ENCODE assay signal across 8 mouse cellular contexts in the genomic region with DNA sequence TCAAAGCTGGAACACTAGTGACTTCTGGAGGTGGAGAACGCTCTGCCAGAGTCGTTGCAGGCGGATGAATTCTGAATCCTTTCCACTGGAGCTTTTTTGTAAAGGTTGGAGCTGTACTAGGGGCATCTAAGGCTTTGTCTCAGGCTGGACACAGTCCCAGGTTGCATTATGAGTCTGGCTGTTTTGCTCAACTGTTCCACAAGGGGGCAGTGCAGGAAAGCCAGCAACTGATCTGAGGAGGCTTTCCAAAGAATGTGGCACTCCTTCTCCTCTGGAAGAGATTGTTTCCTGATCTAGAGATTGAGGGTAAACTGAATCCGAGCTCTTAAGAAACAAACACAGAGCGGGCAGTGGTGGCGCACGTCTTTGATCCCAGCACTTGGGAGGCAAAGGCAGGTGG.
DNase-seq lines count a peak whose midpoint lies in the region; ATAC-seq and TF ChIP-seq lines count a peak whose summit lies in the region.

No protein-coding gene starts in this region.

- TF ChIP-seq POLR2A in small intestine, adult 2 months (IDR thresholded peaks at IDR 0.05; ENCODE audit: low read depth, low read length) = no peak

- no peaks in the 10 kb centered on the region for H3K27me3 ChIP-seq in intestine, embryonic 16.5 days (replicated peaks; ENCODE audit: control insufficient read depth, insufficient read depth, low read length)
- no peaks in the 10 kb centered on the region for H3K27me3 ChIP-seq in midbrain, embryonic 12.5 days
- H3K27me3 ChIP-seq in small intestine, adult 2 months (ENCODE audit: control insufficient read depth, insufficient read depth, low read length) = no peaks in the 10 kb centered on the region

- no peak overlapping the region; the same call in 1 of the 2 replicates for H3K27ac ChIP-seq in gastrocnemius, adult 2 months
- no peak overlapping the region for H3K27ac ChIP-seq in intestine, embryonic 16.5 days (ENCODE audit: low read length)
- H3K27ac ChIP-seq in midbrain, embryonic 12.5 days (replicated peaks) = no peak overlapping the region
- H3K27ac ChIP-seq in small intestine, adult 2 months (ENCODE audit: insufficient read depth, low read depth, low read length) = no peak overlapping the region

- H3K9me3 ChIP-seq in intestine, embryonic 16.5 days (ENCODE audit: control insufficient read depth, low read length) = no peaks in the 10 kb centered on the region
- no peaks in the 10 kb centered on the region for H3K9me3 ChIP-seq in midbrain, embryonic 12.5 days

- ATAC-seq in CD4-positive, CD25-positive, alpha-beta regulatory T cell, adult 4 months = no peak
- peak; percentile 74 for ATAC-seq in intestine, embryonic 16.5 days
- peak; percentile 56; the same call in 1 of the 2 replicates for ATAC-seq in midbrain, embryonic 12.5 days (ENCODE audit: low FRiP score, low read depth)

- TF ChIP-seq CTCF in gastrocnemius, adult 2 months (IDR thresholded peaks at IDR 0.05) = peak; percentile 92
- TF ChIP-seq CTCF in small intestine, adult 2 months (IDR thresholded peaks at IDR 0.05; ENCODE audit: extremely low read depth, insufficient read length, insufficient replicate concordance, low read depth, low read length) = peak; percentile 77; the same call in 1 of the 2 replicates

- H3K36me3 ChIP-seq in intestine, embryonic 16.5 days (ENCODE audit: control insufficient read depth, insufficient read depth, low read length) = no peaks in the 10 kb centered on the region
- H3K36me3 ChIP-seq in midbrain, embryonic 12.5 days = no peaks in the 10 kb centered on the region
- no peaks in the 10 kb centered on the region for H3K36me3 ChIP-seq in small intestine, adult 2 months (ENCODE audit: control insufficient read depth, insufficient read depth, low read length)

- intact Hi-C loops in gastrocnemius, adult 2 months (cut with DNase I) = loop anchor here (1.0 to 10.0 kb wide), 2 partner anchors 131 to 302 kb away; no protein-coding TSS in a partner anchor
- intact Hi-C loops in left cerebral cortex, postnatal 14 days (cut with DNase I) = loop anchor here (1.0 to 10.0 kb wide), 4 partner anchors 131 to 632 kb away; no protein-coding TSS in a partner anchor

- no peak overlapping the region; the same call in 1 of the 2 replicates for H3K4me3 ChIP-seq in gastrocnemius, adult 2 months
- H3K4me3 ChIP-seq in intestine, embryonic 16.5 days (ENCODE audit: low read length) = no peak overlapping the region
- H3K4me3 ChIP-seq in midbrain, embryonic 12.5 days = no peak overlapping the region
- no peak overlapping the region for H3K4me3 ChIP-seq in small intestine, adult 2 months (ENCODE audit: low read depth, low read length)

- H3K4me1 ChIP-seq in intestine, embryonic 16.5 days (ENCODE audit: control insufficient read depth, insufficient read depth, low read length) = no peaks in the 10 kb centered on the region; the same call in 1 of the 2 replicates
- H3K4me1 ChIP-seq in midbrain, embryonic 12.5 days = no peaks in the 10 kb centered on the region; the same call in 1 of the 2 replicates
- no peaks in the 10 kb centered on the region for H3K4me1 ChIP-seq in small intestine, adult 2 months (ENCODE audit: control insufficient read depth, insufficient read depth, insufficient read length, low read length)

- WGBS in intestine, embryonic 16.5 days = 6% methylated on average over 7 of the region's 7 CpGs
- WGBS in midbrain, embryonic 12.5 days = 8% methylated on average over 7 of the region's 7 CpGs
- 4% methylated on average over 7 of the region's 7 CpGs for WGBS in small intestine, adult 2 months

- no peak overlapping the region for H3K4me2 ChIP-seq in intestine, embryonic 16.5 days (ENCODE audit: low read depth, low read length)
- H3K4me2 ChIP-seq in midbrain, embryonic 12.5 days (replicated peaks) = no peak overlapping the region

- no peak overlapping the region for H3K9ac ChIP-seq in intestine, embryonic 16.5 days (ENCODE audit: low read depth, low read length)
- no peak overlapping the region for H3K9ac ChIP-seq in midbrain, embryonic 12.5 days (replicated peaks)

- peak; percentile 43 for DNase-seq in CD4-positive, CD25-positive, alpha-beta regulatory T cell, adult 2 months (ENCODE audit: low read depth, low spot score)
- peak; percentile 87 to 93 for DNase-seq in cerebellum, postnatal 36 days
- peak; percentile 77 for DNase-seq in gastrocnemius, adult 2 months
- peak; percentile 86 to 88 for DNase-seq in left cerebral cortex, postnatal 14 days (ENCODE audit: low spot score in 2 of 2)
